Mouse (Mus musculus): ENCODE measurements at regions not wholly inside any gene's neighbourhood (a gene's known extent, or its start where the extent isn't known, plus 50 kb on each side); places are given as distances from the start of the nearest gene placed in this dataset.

GRCm38 (mm10) chr4:84214523-84214922 lies 460.6 kb downstream of the Bnc2 start:
- peak; percentile 22 for DNase-seq (ENCODE audit: low read depth, low spot score)

- DNase-seq (ENCODE audit: low read depth, low spot score), result no peak
Observed at GRCm38 (mm10) chr4:84218961-84219360, 456.1 kb downstream of the Bnc2 start.

DNA sequence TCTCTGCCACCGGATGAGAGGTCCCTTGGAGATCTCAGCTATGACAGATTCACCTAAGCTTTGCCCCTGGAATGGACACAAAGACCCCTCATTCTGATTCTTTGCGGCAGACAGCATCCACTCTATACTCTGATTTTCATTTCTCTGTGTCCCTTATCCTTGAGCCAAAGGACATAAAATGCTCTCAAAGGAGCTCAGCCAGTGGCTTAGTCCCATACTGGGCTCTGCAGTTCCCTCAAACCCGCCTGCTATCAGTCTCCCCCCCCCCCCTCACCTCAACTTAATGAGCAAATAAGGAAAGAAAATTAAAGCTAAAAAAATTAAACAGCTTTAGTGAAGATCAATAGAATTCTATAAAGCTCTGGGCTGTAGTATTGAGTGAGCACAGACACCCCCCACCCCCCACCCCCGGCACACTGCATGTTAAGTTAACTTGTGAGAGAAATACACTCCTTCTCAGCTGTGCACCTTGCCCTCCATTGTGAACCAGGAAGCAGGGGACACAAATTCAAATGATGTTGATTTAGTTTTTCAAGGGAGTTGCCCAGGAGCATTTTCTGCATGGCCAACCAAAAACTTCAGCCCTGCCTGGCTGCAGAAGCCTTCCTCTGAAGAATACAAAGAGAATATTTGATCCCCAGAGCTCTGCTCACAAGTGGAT lies 452.9 kb downstream of the Bnc2 start:
- no peak for DNase-seq (ENCODE audit: low read depth, low spot score)

- no peak for DNase-seq (ENCODE audit: low read depth, low spot score)
Observed at GRCm38 (mm10) chr4:84222805-84223335, 452.2 kb downstream of the Bnc2 start.

- DNase-seq (ENCODE audit: low read depth, low spot score), result no peak
Observed at GRCm38 (mm10) chr4:84224556-84224955, 450.5 kb downstream of the Bnc2 start.

Measured in embryo, embryonic 11.5 days (tissue).